ENCODE assay signal across 32 mouse cellular contexts in the genomic region with DNA sequence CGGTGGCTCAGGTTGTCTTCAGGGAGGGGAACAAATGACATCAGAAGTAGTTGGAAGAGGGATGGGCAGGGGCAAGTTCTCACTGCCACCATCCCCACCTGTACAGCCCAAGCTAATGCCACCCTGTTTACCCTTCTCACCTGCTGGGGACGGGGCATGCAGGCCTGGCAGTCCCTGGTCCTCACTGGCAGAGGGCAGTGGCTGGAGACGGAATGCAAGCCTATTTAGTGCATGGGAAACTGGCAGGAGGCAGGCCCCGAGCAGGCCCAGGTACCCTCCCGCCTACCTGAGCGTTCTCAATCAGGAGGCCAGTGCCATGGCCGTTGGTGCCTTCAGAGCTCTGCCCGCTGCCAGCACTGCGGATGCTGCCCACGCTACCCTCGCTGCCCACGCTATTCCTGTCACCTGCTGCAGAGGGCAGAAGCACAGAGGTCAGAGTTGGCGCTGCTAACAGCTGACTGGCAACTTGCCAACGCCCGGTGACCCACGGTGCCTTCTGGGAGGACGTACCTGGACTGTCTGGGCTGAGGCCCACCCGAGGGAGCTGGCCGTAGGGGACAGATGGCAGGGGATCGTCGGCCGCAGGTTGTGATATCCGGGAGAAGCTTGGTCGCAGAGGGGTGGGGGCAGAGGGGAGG. TPM values are rescaled to one million over a fixed set of nuclear protein-coding genes. Genes with fewer than 3 reads are reported as not detected.
DNase-seq lines count a peak whose midpoint lies in the region; ATAC-seq lines count a peak whose summit lies in the region.
"Had no signal": no experiment of that assay in that cellular context is flagged by ENCODE, and none has a peak within 500 bp of the region (broad histone marks: within the 10 kb centered on the region; RNA-seq: fewer than 3 reads in every experiment).

No protein-coding gene starts in this region.

- H3K27me3 ChIP-seq in erythroblast, embryonic 14.5 days (ENCODE audit: control insufficient read depth), result no peaks in the 10 kb centered on the region
- no peaks in the 10 kb centered on the region for H3K27me3 ChIP-seq in kidney, embryonic 14.5 days (ENCODE audit: control insufficient read depth, insufficient read depth, low read length)
- H3K27me3 ChIP-seq in liver, embryonic 12.5 days (replicated peaks), result no peaks in the 10 kb centered on the region
- H3K27me3 ChIP-seq in liver, embryonic 11.5 days (replicated peaks; ENCODE audit: control insufficient read depth, insufficient read depth, low read length), result no peaks in the 10 kb centered on the region
- H3K27me3 ChIP-seq: embryonic facial prominence, embryonic 15.5 days; forebrain, embryonic 15.5 days; heart, embryonic 13.5 days; limb, embryonic 13.5 days; midbrain, embryonic 12.5 days; neural tube, embryonic 13.5 days; Patski had no signal

- WGBS in kidney, embryonic 14.5 days, result 87% methylated on average over 24 of the region's 24 CpGs
- 93% methylated on average over 24 of the region's 24 CpGs for WGBS in liver, embryonic 12.5 days (ENCODE audit: insufficient replicate concordance)
- WGBS in liver, embryonic 11.5 days, result 92% methylated on average over 24 of the region's 24 CpGs

- no peak for ATAC-seq in erythroblast, adult 5-6 weeks (replicated peaks; ENCODE audit: low FRiP score, poor library complexity, severe bottlenecking)
- ATAC-seq in kidney, embryonic 14.5 days (ENCODE audit: low FRiP score, low TSS enrichment), result no peak
- ATAC-seq in liver, embryonic 12.5 days, result no peak
- ATAC-seq in liver, embryonic 11.5 days (replicated peaks; ENCODE audit: low FRiP score), result no peak
- ATAC-seq: forebrain, embryonic 15.5 days; intestine, postnatal 0 days; Patski had no signal

- H3K36me3 ChIP-seq in erythroblast, embryonic 14.5 days (ENCODE audit: control insufficient read depth), result peaks cover 99% of the 10 kb centered on the region
- H3K36me3 ChIP-seq in kidney, embryonic 14.5 days (ENCODE audit: control insufficient read depth, insufficient read depth, low read length), result peaks cover 81% of the 10 kb centered on the region
- H3K36me3 ChIP-seq in liver, embryonic 12.5 days, result peaks cover 95% of the 10 kb centered on the region
- H3K36me3 ChIP-seq in liver, embryonic 11.5 days (ENCODE audit: control insufficient read depth, insufficient read depth, low read length), result peaks cover 65% of the 10 kb centered on the region

- no peak overlapping the region for H3K27ac ChIP-seq in kidney, embryonic 14.5 days (ENCODE audit: low read depth, low read length)
- H3K27ac ChIP-seq in liver, embryonic 12.5 days, result peak overlapping the region; percentile 46; the same call in 1 of the 2 replicates
- H3K27ac ChIP-seq in liver, embryonic 11.5 days (ENCODE audit: low read depth, low read length), result no peak overlapping the region
- 0 out of 2 replicates have a peak overlapping the region, but pooled peaks have one; percentile 4 for H3K27ac ChIP-seq in brown adipose tissue, adult 24 weeks (replicated peaks; ENCODE audit: low read depth, low read length)
- H3K27ac ChIP-seq: embryonic facial prominence, embryonic 10.5 days; embryonic facial prominence, embryonic 15.5 days; forebrain, embryonic 15.5 days; heart, adult 2 months; heart, embryonic 13.5 days; hindbrain, embryonic 14.5 days; layer of hippocampus, adult 2 months; left cerebral cortex, adult 2 months; limb, embryonic 13.5 days; midbrain, embryonic 12.5 days; neural tube, embryonic 13.5 days; stomach, postnatal 0 days had no signal

- H3K4me1 ChIP-seq in erythroblast, embryonic 14.5 days (ENCODE audit: control insufficient read depth), result peaks cover 80% of the 10 kb centered on the region
- peaks cover 2% of the 10 kb centered on the region; the same call in 1 of the 2 replicates for H3K4me1 ChIP-seq in kidney, embryonic 14.5 days (ENCODE audit: control insufficient read depth, insufficient read depth, low read length)
- H3K4me1 ChIP-seq in liver, embryonic 12.5 days, result peaks cover 60% of the 10 kb centered on the region
- H3K4me1 ChIP-seq in liver, embryonic 11.5 days (replicated peaks; ENCODE audit: control insufficient read depth, insufficient read depth, low read length), result peaks cover 29% of the 10 kb centered on the region
- H3K4me1 ChIP-seq in brown adipose tissue, adult 24 weeks (ENCODE audit: control insufficient read depth, insufficient read depth, insufficient read length, low read length), result peaks cover 10% of the 10 kb centered on the region

- DNase-seq in kidney, adult 11 months, result peak; percentile 40
- DNase-seq in liver, embryonic 11.5 days (ENCODE audit: low spot score), result no peak
- DNase-seq in testis, postnatal 10 days (ENCODE audit: low spot score), result no peak
- DNase-seq: adrenal gland, postnatal 10 days; cerebellum, adult 11 months; cerebellum, postnatal 14 days; gastrocnemius, postnatal 25 days; lung, embryonic 14.5 days; lung, postnatal 14 days; right cerebral cortex, postnatal 4 days; thymus, adult 2 months; thymus, postnatal 36 days had no signal

- H3K4me3 ChIP-seq in erythroblast, embryonic 14.5 days (replicated peaks), result peak overlapping the region; percentile 71
- H3K4me3 ChIP-seq in kidney, embryonic 14.5 days (ENCODE audit: low read length), result no peak overlapping the region
- peak overlapping the region; percentile 54; the same call in 1 of the 2 replicates for H3K4me3 ChIP-seq in liver, embryonic 12.5 days
- no peak overlapping the region for H3K4me3 ChIP-seq in liver, embryonic 11.5 days (ENCODE audit: low read depth, low read length)
- H3K4me3 ChIP-seq in brown adipose tissue, adult 24 weeks (ENCODE audit: insufficient read depth, low read depth, low read length), result no peak overlapping the region
- H3K4me3 ChIP-seq: embryonic facial prominence, embryonic 10.5 days; embryonic facial prominence, embryonic 15.5 days; forebrain, embryonic 15.5 days; heart, adult 2 months; heart, embryonic 13.5 days; layer of hippocampus, adult 2 months; left cerebral cortex, adult 2 months; limb, embryonic 13.5 days; midbrain, embryonic 12.5 days; neural tube, embryonic 13.5 days had no signal

- H3K9ac ChIP-seq in kidney, embryonic 14.5 days (ENCODE audit: low read depth, low read length), result no peak overlapping the region
- H3K9ac ChIP-seq in liver, embryonic 12.5 days, result 0 out of 2 replicates have a peak overlapping the region, but pooled peaks have one; percentile 32
- no peak overlapping the region for H3K9ac ChIP-seq in liver, embryonic 11.5 days (ENCODE audit: low read depth, low read length)
- H3K9ac ChIP-seq: embryonic facial prominence, embryonic 15.5 days; forebrain, embryonic 15.5 days; heart, embryonic 13.5 days; hindbrain, embryonic 14.5 days; limb, embryonic 13.5 days; lung, embryonic 14.5 days; midbrain, embryonic 12.5 days; neural tube, embryonic 13.5 days had no signal

- H3K4me2 ChIP-seq in kidney, embryonic 14.5 days (replicated peaks; ENCODE audit: low read depth, low read length), result no peak overlapping the region
- H3K4me2 ChIP-seq in liver, embryonic 12.5 days, result peak overlapping the region; percentile 67
- H3K4me2 ChIP-seq in liver, embryonic 11.5 days, result no peak overlapping the region; the same call in 1 of the 2 replicates
- H3K4me2 ChIP-seq: embryonic facial prominence, embryonic 15.5 days; forebrain, embryonic 15.5 days; heart, embryonic 13.5 days; hindbrain, embryonic 14.5 days; limb, embryonic 13.5 days; lung, embryonic 14.5 days; midbrain, embryonic 12.5 days; neural tube, embryonic 13.5 days had no signal

- H3K9me3 ChIP-seq in erythroblast, embryonic 14.5 days (ENCODE audit: control insufficient read depth, low read length), result peaks cover 7% of the 10 kb centered on the region
- no peaks in the 10 kb centered on the region for H3K9me3 ChIP-seq in kidney, embryonic 14.5 days (ENCODE audit: control insufficient read depth, low read length)
- H3K9me3 ChIP-seq in liver, embryonic 12.5 days (replicated peaks), result no peaks in the 10 kb centered on the region
- H3K9me3 ChIP-seq in liver, embryonic 11.5 days (ENCODE audit: control insufficient read depth, low read length), result no peaks in the 10 kb centered on the region
- H3K9me3 ChIP-seq: embryonic facial prominence, embryonic 10.5 days; embryonic facial prominence, embryonic 15.5 days; forebrain, embryonic 15.5 days; heart, embryonic 13.5 days; limb, embryonic 13.5 days; midbrain, embryonic 12.5 days; neural tube, embryonic 13.5 days had no signal

RNA-seq across cellular contexts. Expression of a gene that starts 10.2 kb away (rescaled TPM):
- polyA plus RNA-seq in erythroblast, embryonic 14.5 days (2012), result 10.9 and 12.1 TPM in 2 replicates
- total RNA-seq in erythroblast, adult 5-6 weeks (2015; ENCODE audit: low replicate concordance), result 4.0 and 4.8 TPM in 2 replicates
- total RNA-seq in erythroblast, adult 5-6 weeks (2017; ENCODE audit: low replicate concordance), result 2.0 and 3.1 TPM in 2 replicates
- 14.2 and 17.5 TPM in 2 replicates for polyA plus RNA-seq in kidney, embryonic 14.5 days (2014; fragmentation: Nextera tagmentation; extraction: Ambion mirVana)
- 8.3 and 9.2 TPM in 2 replicates for polyA plus RNA-seq in liver, embryonic 12.5 days (2016; fragmentation: Nextera tagmentation; extraction: Ambion mirVana)
- polyA plus RNA-seq in liver, embryonic 11.5 days (2014; fragmentation: Nextera tagmentation; extraction: Ambion mirVana), result 13.5 and 14.0 TPM in 2 replicates
- polyA plus RNA-seq in brown adipose tissue, adult 24 weeks (2012; ENCODE audit: insufficient read depth, insufficient read length, missing spikeins), result 8.8 and 10.4 TPM in 2 replicates

RNA-seq across cellular contexts. Expression of a gene that starts 11.3 kb away (rescaled TPM):
- polyA plus RNA-seq in erythroblast, embryonic 14.5 days (2012), result 3.4 and 4.5 TPM in 2 replicates
- total RNA-seq in erythroblast, adult 5-6 weeks (2015; ENCODE audit: low replicate concordance), result 1.7 and 5.6 TPM in 2 replicates
- 1.4 and 2.2 TPM in 2 replicates for total RNA-seq in erythroblast, adult 5-6 weeks (2017; ENCODE audit: low replicate concordance)
- polyA plus RNA-seq in kidney, embryonic 14.5 days (2014; fragmentation: Nextera tagmentation; extraction: Ambion mirVana), result 26.2 and 34.9 TPM in 2 replicates
- 23.5 and 25.6 TPM in 2 replicates for polyA plus RNA-seq in liver, embryonic 12.5 days (2016; fragmentation: Nextera tagmentation; extraction: Ambion mirVana)
- polyA plus RNA-seq in liver, embryonic 11.5 days (2014; fragmentation: Nextera tagmentation; extraction: Ambion mirVana), result 36.1 and 36.4 TPM in 2 replicates
- polyA plus RNA-seq in brown adipose tissue, adult 24 weeks (2012; ENCODE audit: insufficient read depth, insufficient read length, missing spikeins), result 6.1 and 6.8 TPM in 2 replicates

RNA-seq across cellular contexts. Expression of a gene that starts 20.7 kb away (rescaled TPM):
- 2.1 and 2.3 TPM in 2 replicates for polyA plus RNA-seq in erythroblast, embryonic 14.5 days (2012)
- total RNA-seq in erythroblast, adult 5-6 weeks (2015; ENCODE audit: low replicate concordance), result 3.3 and 5.4 TPM in 2 replicates
- 0.34 TPM in 1 of 2 replicates, not detected in the other for total RNA-seq in erythroblast, adult 5-6 weeks (2017; ENCODE audit: low replicate concordance)
- polyA plus RNA-seq in kidney, embryonic 14.5 days (2014; fragmentation: Nextera tagmentation; extraction: Ambion mirVana), result 24.3 and 28.7 TPM in 2 replicates
- polyA plus RNA-seq in liver, embryonic 12.5 days (2016; fragmentation: Nextera tagmentation; extraction: Ambion mirVana), result 13.4 and 14.3 TPM in 2 replicates
- polyA plus RNA-seq in liver, embryonic 11.5 days (2014; fragmentation: Nextera tagmentation; extraction: Ambion mirVana), result 15.6 and 18.7 TPM in 2 replicates
- 4.0 and 5.5 TPM in 2 replicates for polyA plus RNA-seq in brown adipose tissue, adult 24 weeks (2012; ENCODE audit: insufficient read depth, insufficient read length, missing spikeins)

RNA-seq across cellular contexts. Expression of a gene that starts 38.0 kb away (rescaled TPM):
- polyA plus RNA-seq in erythroblast, embryonic 14.5 days (2012), result 6.1 and 6.3 TPM in 2 replicates
- 5.6 and 8.5 TPM in 2 replicates for total RNA-seq in erythroblast, adult 5-6 weeks (2015; ENCODE audit: low replicate concordance)
- 8.7 and 13.5 TPM in 2 replicates for total RNA-seq in erythroblast, adult 5-6 weeks (2017; ENCODE audit: low replicate concordance)
- polyA plus RNA-seq in kidney, embryonic 14.5 days (2014; fragmentation: Nextera tagmentation; extraction: Ambion mirVana), result 12.4 and 19.9 TPM in 2 replicates
- polyA plus RNA-seq in liver, embryonic 12.5 days (2016; fragmentation: Nextera tagmentation; extraction: Ambion mirVana), result 16.9 and 17.0 TPM in 2 replicates
- 14.1 and 14.4 TPM in 2 replicates for polyA plus RNA-seq in liver, embryonic 11.5 days (2014; fragmentation: Nextera tagmentation; extraction: Ambion mirVana)
- 18.0 and 23.0 TPM in 2 replicates for polyA plus RNA-seq in brown adipose tissue, adult 24 weeks (2012; ENCODE audit: insufficient read depth, insufficient read length, missing spikeins)

RNA-seq across cellular contexts. Expression of a gene that starts 55.0 kb away (rescaled TPM):
- polyA plus RNA-seq in erythroblast, embryonic 14.5 days (2012), result not detected in 2 replicates
- total RNA-seq in erythroblast, adult 5-6 weeks (2015; ENCODE audit: low replicate concordance), result not detected in 2 replicates
- not detected in 2 replicates for total RNA-seq in erythroblast, adult 5-6 weeks (2017; ENCODE audit: low replicate concordance)
- polyA plus RNA-seq in kidney, embryonic 14.5 days (2014; fragmentation: Nextera tagmentation; extraction: Ambion mirVana), result 2.8 and 5.5 TPM in 2 replicates
- polyA plus RNA-seq in liver, embryonic 12.5 days (2016; fragmentation: Nextera tagmentation; extraction: Ambion mirVana), result 0.38 and 0.83 TPM in 2 replicates
- 0.56 and 0.89 TPM in 2 replicates for polyA plus RNA-seq in liver, embryonic 11.5 days (2014; fragmentation: Nextera tagmentation; extraction: Ambion mirVana)
- not detected in 2 replicates for polyA plus RNA-seq in brown adipose tissue, adult 24 weeks (2012; ENCODE audit: insufficient read depth, insufficient read length, missing spikeins)
- total RNA-seq: gastrocnemius, adult 18-20 months; gastrocnemius, postnatal 25 days had no signal
- polyA plus RNA-seq: hindbrain, embryonic 14.5 days had no signal

Comparison
In these comparisons a context has a peak if more than half of its experiments do, and no peak if none do; other contexts are left out.
1. H3K4me3 ChIP-seq: peak in erythroblast, embryonic 14.5 days (single experiment) and liver, embryonic 12.5 days (single experiment); none in kidney, embryonic 14.5 days (single experiment), liver, embryonic 11.5 days (single experiment) and brown adipose tissue, adult 24 weeks (single experiment).
2. H3K27ac ChIP-seq: peak in liver, embryonic 12.5 days (single experiment) and brown adipose tissue, adult 24 weeks (single experiment); none in kidney, embryonic 14.5 days (single experiment) and liver, embryonic 11.5 days (single experiment).